Mouse (Mus musculus) cerebellum, adult 2 months (tissue): ENCODE measurements around the gene Espnl. TPM values are rescaled to one million over a fixed set of nuclear protein-coding genes. Genes with fewer than 3 reads are reported as not detected.

Source experiments
- DNase-seq, 2 experiments: peaks; one replicate each; pipeline ENCODE4 v3.0.0; 2021
- H3K27ac ChIP-seq: fragments of 200-500 bp; 2 replicates; pipeline ENCODE4 v1.5.1; 2012; ENCODE audit warnings: low read length, control low read depth, inconsistent platforms; ENCODE audit not compliant: insufficient read depth
- H3K27me3 ChIP-seq: fragments of 200-500 bp; 2 replicates; pipeline ENCODE4 v1.6.1; 2012; ENCODE audit warnings: inconsistent platforms, mild to moderate bottlenecking, low read length, moderate library complexity; ENCODE audit not compliant: control insufficient read depth, insufficient read depth
- H3K4me1 ChIP-seq: fragments of 200-500 bp; 2 replicates; pipeline ENCODE4 v1.6.1; 2011; ENCODE audit warnings: low read length; ENCODE audit not compliant: control insufficient read depth, insufficient read depth
- H3K4me3 ChIP-seq: fragments of 200-500 bp; replicated peaks from 2 replicates; pipeline ENCODE3; 2011; ENCODE audit warnings: mild to moderate bottlenecking, low read depth, low read length, control low read depth; ENCODE audit not compliant: insufficient read depth
- CTCF ChIP-seq: fragments of 200-500 bp; IDR thresholded peaks from 2 replicates; pipeline ENCODE4 v1.5.1; 2011; ENCODE audit warnings: low read depth, mild to moderate bottlenecking, control low read depth, low read length, moderate library complexity, borderline replicate concordance; ENCODE audit not compliant: insufficient read depth
- POLR2A ChIP-seq: fragments of 200-500 bp; IDR thresholded peaks from 2 replicates; pipeline ENCODE4 v1.6.1; 2011; ENCODE audit warnings: low read length, control low read depth, borderline replicate concordance; ENCODE audit not compliant: insufficient read depth
- WGBS: fragments of 180-500 bp; shearing (Covaris S2); methylation state at CpG from one replicate; pipeline ENCODE4 v1.1.7; 2018; 5-methylcytosine and 5-hydroxymethylcytosine counted together
- polyA plus RNA-seq: library from polyadenylated mRNA; depleted of rRNA; stranded (reverse); fragments of >200 nt; gene quantifications from 2 replicates; pipeline ENCODE4 v1.2.3, GENCODE M21; 2012

Espnl gene
- polyA plus RNA-seq, 1 experiment, result 0.05 TPM

- TF ChIP-seq POLR2A (no peak), CTCF (no peak)
- no peak overlapping the region for H3K4me3 ChIP-seq
- no peak overlapping the region for H3K27ac ChIP-seq
- 92% methylated on average over 2 of the region's 2 CpGs for WGBS
- H3K4me1 ChIP-seq, result no peaks in the 10 kb centered on the region
- H3K27me3 ChIP-seq, result no peaks in the 10 kb centered on the region
- DNase-seq, result no peak
These were observed 30.4 kb downstream of the Espnl start for GRCm38 (mm10) chr1:91352277-91352676.

GRCm38 (mm10) chr1:91356105-91356504 is 34.2 kb downstream of the Espnl start:
- H3K27me3 ChIP-seq, result no peaks in the 10 kb centered on the region
- H3K4me1 ChIP-seq, result no peaks in the 10 kb centered on the region
- 60% methylated on average over 11 of the region's 11 CpGs for whole genome bisulfite sequencing
- no peak for DNase-seq
- TF ChIP-seq POLR2A (no peak), CTCF (no peak)
- no peak overlapping the region for H3K4me3 ChIP-seq
- no peak overlapping the region for H3K27ac ChIP-seq

- no peak overlapping the region for H3K27ac ChIP-seq
- TF ChIP-seq POLR2A (no peak), CTCF (no peak)
- DNase-seq, result no peak
- H3K27me3 ChIP-seq, result no peaks in the 10 kb centered on the region; the same call in 1 of the 2 replicates
- H3K4me1 ChIP-seq, result no peaks in the 10 kb centered on the region
- WGBS, result 73% methylated on average over 5 of the region's 5 CpGs
- H3K4me3 ChIP-seq, result no peak overlapping the region
These were observed 40.2 kb downstream of the Espnl start for GRCm38 (mm10) chr1:91362113-91362512.

GRCm38 (mm10) chr1:91364822-91365644 is 43.2 kb downstream of the Espnl start:
- TF ChIP-seq CTCF (no peak), POLR2A (no peak)
- no peak for DNase-seq
- no peaks in the 10 kb centered on the region for H3K4me1 ChIP-seq
- H3K27me3 ChIP-seq, result no peaks in the 10 kb centered on the region; the same call in 1 of the 2 replicates
- WGBS, result 94% methylated on average over 16 of the region's 16 CpGs
- no peak overlapping the region for H3K27ac ChIP-seq
- H3K4me3 ChIP-seq, result no peak overlapping the region

- Histone ChIP-seq H3K4me3 (no peak overlapping the region), H3K27me3 (no peaks in the 10 kb centered on the region; the same call in 1 of the 2 replicates), H3K27ac (no peak overlapping the region), H3K4me1 (no peaks in the 10 kb centered on the region)
- no peak for DNase-seq
- TF ChIP-seq POLR2A (no peak), CTCF (no peak)
- WGBS, result 34% methylated on average over 8 of the region's 8 CpGs
These were observed 43.9 kb downstream of the Espnl start for GRCm38 (mm10) chr1:91365816-91366214.

GRCm38 (mm10) chr1:91366215-91367108 is 44.6 kb downstream of the Espnl start, which contains the start of gene Erfe:
Gene Erfe (plus strand): TSS chr1:91366430.
- Histone ChIP-seq H3K27me3 (no peaks in the 10 kb centered on the region; the same call in 1 of the 2 replicates), H3K27ac (no peak within 1 kb of the TSS), H3K4me1 (no peaks in the 10 kb centered on the region), H3K4me3 (no peak within 1 kb of the TSS)
- peak in 1 of 2 experiments; percentile 21 for DNase-seq
- WGBS, result 3% methylated on average over 68 of the region's 68 CpGs
- no peak for TF ChIP-seq POLR2A
- 0 out of 2 replicates have a peak, but pooled peaks have one; percentile 25 for TF ChIP-seq CTCF

GRCm38 (mm10) chr1:91367295-91367694 is 45.4 kb downstream of the Espnl start:
- DNase-seq, result no peak
- TF ChIP-seq POLR2A (no peak), CTCF (no peak)
- H3K27ac ChIP-seq, result no peak overlapping the region
- 100% methylated on average over 3 of the region's 3 CpGs for WGBS
- H3K4me1 ChIP-seq, result no peaks in the 10 kb centered on the region
- H3K27me3 ChIP-seq, result no peaks in the 10 kb centered on the region; the same call in 1 of the 2 replicates
- no peak overlapping the region for H3K4me3 ChIP-seq

GRCm38 (mm10) chr1:91369408-91369807 is 47.5 kb downstream of the Espnl start:
- H3K4me3 ChIP-seq, result no peak overlapping the region
- no peaks in the 10 kb centered on the region; the same call in 1 of the 2 replicates for H3K27me3 ChIP-seq
- 70% methylated on average over 4 of the region's 4 CpGs for WGBS
- no peaks in the 10 kb centered on the region for H3K4me1 ChIP-seq
- no peak for TF ChIP-seq POLR2A
- TF ChIP-seq CTCF, result no peak
- DNase-seq, result no peak
- H3K27ac ChIP-seq, result no peak overlapping the region
